ENCODE assay signal across 8 mouse cellular contexts in genomic region chr2:36009386-36009785, GRCm38 (mm10). TPM values are rescaled to one million over a fixed set of nuclear protein-coding genes. Genes with fewer than 3 reads are reported as not detected.
A peak's percentile ranks its signal among the peaks of the same experiment; 100 is the strongest.
DNase-seq lines count a peak whose midpoint lies in the region; ATAC-seq lines count a peak whose summit lies in the region.

No protein-coding gene starts in this region.

- no peaks in the 10 kb centered on the region for H3K9me3 ChIP-seq in intestine, embryonic 14.5 days (ENCODE audit: control insufficient read depth, low read length)
- no peaks in the 10 kb centered on the region for H3K9me3 ChIP-seq in intestine, embryonic 16.5 days (ENCODE audit: control insufficient read depth, low read length)
- no peaks in the 10 kb centered on the region for H3K9me3 ChIP-seq in midbrain, embryonic 13.5 days

- no peaks in the 10 kb centered on the region for H3K36me3 ChIP-seq in intestine, embryonic 14.5 days (ENCODE audit: control insufficient read depth, insufficient read depth, low read length)
- no peaks in the 10 kb centered on the region for H3K36me3 ChIP-seq in intestine, embryonic 16.5 days (ENCODE audit: control insufficient read depth, insufficient read depth, low read length)
- H3K36me3 ChIP-seq in midbrain, embryonic 13.5 days: no peaks in the 10 kb centered on the region

- H3K4me3 ChIP-seq in intestine, embryonic 14.5 days (ENCODE audit: low read depth, low read length): no peak overlapping the region
- no peak overlapping the region for H3K4me3 ChIP-seq in intestine, embryonic 16.5 days (ENCODE audit: low read length)
- no peak overlapping the region for H3K4me3 ChIP-seq in midbrain, embryonic 13.5 days (replicated peaks)

- H3K9ac ChIP-seq in intestine, embryonic 14.5 days (ENCODE audit: low read length): no peak overlapping the region
- no peak overlapping the region for H3K9ac ChIP-seq in intestine, embryonic 16.5 days (ENCODE audit: low read depth, low read length)
- no peak overlapping the region for H3K9ac ChIP-seq in midbrain, embryonic 13.5 days (replicated peaks)

- peaks cover 4% of the 10 kb centered on the region; the same call in 1 of the 2 replicates for H3K4me1 ChIP-seq in intestine, embryonic 14.5 days (replicated peaks; ENCODE audit: control insufficient read depth, insufficient read depth, low read length)
- peaks cover 8% of the 10 kb centered on the region for H3K4me1 ChIP-seq in intestine, embryonic 16.5 days (ENCODE audit: control insufficient read depth, insufficient read depth, low read length)
- H3K4me1 ChIP-seq in midbrain, embryonic 13.5 days (replicated peaks): peaks cover 12% of the 10 kb centered on the region

- 0 out of 2 replicates have a peak, but pooled peaks have one; percentile 33 for ATAC-seq in intestine, embryonic 14.5 days (replicated peaks; ENCODE audit: low FRiP score, low TSS enrichment, low read depth)
- no peak for ATAC-seq in intestine, embryonic 16.5 days
- peak; percentile 40 for ATAC-seq in activated CD4-positive, CD25-positive, alpha-beta regulatory T cell, adult 4 months
- ATAC-seq in common myeloid progenitor, adult 5-6 weeks (replicated peaks; ENCODE audit: low read depth, poor library complexity, severe bottlenecking): peak; percentile 76
- ATAC-seq in midbrain, embryonic 13.5 days: peak; percentile 40

- 24% methylated on average over 4 of the region's 4 CpGs for WGBS in intestine, embryonic 14.5 days
- WGBS in intestine, embryonic 16.5 days: 23% methylated on average over 4 of the region's 4 CpGs
- WGBS in midbrain, embryonic 13.5 days: 18% methylated on average over 4 of the region's 4 CpGs

- no peak overlapping the region for H3K4me2 ChIP-seq in intestine, embryonic 14.5 days (ENCODE audit: low read length)
- H3K4me2 ChIP-seq in intestine, embryonic 16.5 days (ENCODE audit: low read depth, low read length): no peak overlapping the region
- no peak overlapping the region for H3K4me2 ChIP-seq in midbrain, embryonic 13.5 days (replicated peaks)

- peak; percentile 85 for DNase-seq in intestine, embryonic 14.5 days (ENCODE audit: low spot score)
- peak; percentile 78 to 88 for DNase-seq in heart, postnatal 10 days
- peak; percentile 60 to 66 for DNase-seq in left cerebral cortex, postnatal 14 days (ENCODE audit: low spot score in 2 of 2)
- DNase-seq in spleen, postnatal 14 days (ENCODE audit: low spot score in 2 of 2): peak; percentile 30 to 52

- intact Hi-C loops in heart, postnatal 10 days (cut with DNase I): loop anchor here (1.0 to 10.0 kb wide), 3 partner anchors 205 to 1325 kb away; no protein-coding TSS in a partner anchor
- intact Hi-C loops in left cerebral cortex, postnatal 14 days (cut with DNase I): loop anchor here (1.0 to 10.0 kb wide), 3 partner anchors 205 to 1325 kb away; no protein-coding TSS in a partner anchor

- no peak overlapping the region for H3K27ac ChIP-seq in intestine, embryonic 14.5 days (ENCODE audit: low read depth)
- no peak overlapping the region for H3K27ac ChIP-seq in intestine, embryonic 16.5 days (ENCODE audit: low read length)
- no peak overlapping the region for H3K27ac ChIP-seq in midbrain, embryonic 13.5 days

- peaks cover 31% of the 10 kb centered on the region for H3K27me3 ChIP-seq in intestine, embryonic 14.5 days (replicated peaks; ENCODE audit: control insufficient read depth, insufficient read depth, low read length)
- peaks cover 31% of the 10 kb centered on the region for H3K27me3 ChIP-seq in intestine, embryonic 16.5 days (replicated peaks; ENCODE audit: control insufficient read depth, insufficient read depth, low read length)
- peaks cover 35% of the 10 kb centered on the region for H3K27me3 ChIP-seq in midbrain, embryonic 13.5 days

RNA-seq across cellular contexts. Expression of gene Ttll11, which starts 29.7 kb away (rescaled TPM):
- 0.51 and 0.92 TPM in 2 replicates for polyA plus RNA-seq in intestine, embryonic 14.5 days (2014; fragmentation: Nextera tagmentation; extraction: Ambion mirVana)
- polyA plus RNA-seq in intestine, embryonic 16.5 days (2015; fragmentation: Nextera tagmentation; extraction: Ambion mirVana): 0.10 and 0.18 TPM in 2 replicates
- not detected for polyA plus RNA-seq in activated CD4-positive, CD25-positive, alpha-beta regulatory T cell, adult 4 months (2017; shearing (Covaris generic))
- total RNA-seq in common myeloid progenitor, adult 5-6 weeks (2017): 0.55 TPM in 1 of 2 replicates, not detected in the other
- 1 to 10 TPM; 1.8 to 2.5 TPM for total RNA-seq in heart, postnatal 10 days (2021)
- total RNA-seq in left cerebral cortex, postnatal 14 days (2021): 10 to 100 TPM; 25.7 to 26.5 TPM
- polyA plus RNA-seq in midbrain, embryonic 13.5 days (2015; fragmentation: Nextera tagmentation; extraction: Ambion mirVana): 2.9 and 4.3 TPM in 2 replicates

RNA-seq across cellular contexts. Expression of gene Ndufa8, which starts 39.8 kb away (rescaled TPM):
- polyA plus RNA-seq in intestine, embryonic 14.5 days (2014; fragmentation: Nextera tagmentation; extraction: Ambion mirVana): 273 and 289 TPM in 2 replicates
- polyA plus RNA-seq in intestine, embryonic 16.5 days (2015; fragmentation: Nextera tagmentation; extraction: Ambion mirVana): 334 and 351 TPM in 2 replicates
- polyA plus RNA-seq in activated CD4-positive, CD25-positive, alpha-beta regulatory T cell, adult 4 months (2017; shearing (Covaris generic)): 100 to 1,000 TPM; 194 to 234 TPM
- 50.7 and 59.9 TPM in 2 replicates for total RNA-seq in common myeloid progenitor, adult 5-6 weeks (2017)
- total RNA-seq in heart, postnatal 10 days (2021): 100 to 1,000 TPM; 550 to 581 TPM
- 100 to 1,000 TPM; 186 to 200 TPM for total RNA-seq in left cerebral cortex, postnatal 14 days (2021)
- polyA plus RNA-seq in midbrain, embryonic 13.5 days (2015; fragmentation: Nextera tagmentation; extraction: Ambion mirVana): 238 and 239 TPM in 2 replicates

RNA-seq across cellular contexts. Expression of gene Morn5, which starts 39.9 kb away (rescaled TPM):
- polyA plus RNA-seq in intestine, embryonic 14.5 days (2014; fragmentation: Nextera tagmentation; extraction: Ambion mirVana): 0.35 TPM in 1 of 2 replicates, not detected in the other
- polyA plus RNA-seq in intestine, embryonic 16.5 days (2015; fragmentation: Nextera tagmentation; extraction: Ambion mirVana): 0.26 TPM in 1 of 2 replicates, not detected in the other
- polyA plus RNA-seq in activated CD4-positive, CD25-positive, alpha-beta regulatory T cell, adult 4 months (2017; shearing (Covaris generic)): not detected
- not detected in 2 replicates for total RNA-seq in common myeloid progenitor, adult 5-6 weeks (2017)
- not detected for total RNA-seq in heart, postnatal 10 days (2021)
- 1 to 10 TPM; 1.3 to 1.8 TPM for total RNA-seq in left cerebral cortex, postnatal 14 days (2021)
- polyA plus RNA-seq in midbrain, embryonic 13.5 days (2015; fragmentation: Nextera tagmentation; extraction: Ambion mirVana): 1.1 and 1.2 TPM in 2 replicates
